Mouse (Mus musculus): Measurements from ENCODE around the gene Kcmf1. TPM values are rescaled to one million over a fixed set of nuclear protein-coding genes. Genes with fewer than 3 reads are reported as not detected.

Gene Kcmf1
- total RNA-seq (2014; rRNA removed) (80.5 and 87.7 TPM in 2 replicates), polyA plus RNA-seq (2015; fragmentation: Nextera tagmentation; extraction: Ambion mirVana) (46.4 and 50.1 TPM in 2 replicates)

- no peaks in the 10 kb centered on the region for H3K9me3 ChIP-seq (ENCODE audit: low read length)
- peak within 1 kb of the TSS; percentile 62 for H3K4me2 ChIP-seq (ENCODE audit: low read depth)
- DNase-seq (peak; percentile 56), ATAC-seq (peak; percentile 75)
- no peaks in the 10 kb centered on the region for H3K27me3 ChIP-seq (ENCODE audit: insufficient read depth, low read length)
- no peaks in the 10 kb centered on the region for H3K36me3 ChIP-seq (ENCODE audit: insufficient read depth)
- peak within 1 kb of the TSS; percentile 97 for H3K9ac ChIP-seq
- H3K4me3 ChIP-seq (ENCODE audit: low read depth, low read length): peak within 1 kb of the TSS; percentile 92
- WGBS: 1% methylated on average over 67 of the region's 113 CpGs
- TF ChIP-seq CTCF (IDR thresholded peaks at IDR 0.05; ENCODE audit: low read depth): no peak
- peaks cover 9% of the 10 kb centered on the region; the same call in 1 of the 2 replicates for H3K4me1 ChIP-seq (ENCODE audit: insufficient read depth)
- peak within 1 kb of the TSS; percentile 97 for H3K27ac ChIP-seq (ENCODE audit: low read depth, low read length)
Measured at GRCm38 (mm10) chr6:72899781-72900681, at the start of gene Kcmf1. Gene Kcmf1 (minus strand): TSS chr6:72899979.

- WGBS: 70% methylated on average over 9 of the region's 9 CpGs
- Histone ChIP-seq H3K27ac (ENCODE audit: low read depth, low read length) (no peak overlapping the region), H3K9ac (no peak overlapping the region), H3K4me3 (ENCODE audit: low read depth, low read length) (no peak overlapping the region), H3K4me1 (ENCODE audit: insufficient read depth) (no peaks in the 10 kb centered on the region), H3K36me3 (ENCODE audit: insufficient read depth) (no peaks in the 10 kb centered on the region), H3K9me3 (ENCODE audit: low read length) (0 out of 2 replicates have a peak, but pooled peaks cover 7% of the 10 kb centered on the region), H3K27me3 (ENCODE audit: insufficient read depth, low read length) (no peaks in the 10 kb centered on the region), H3K4me2 (ENCODE audit: low read depth) (no peak overlapping the region)
- DNase-seq (peak; percentile 70), ATAC-seq (peak; percentile 57)
- TF ChIP-seq CTCF (IDR thresholded peaks at IDR 0.05; ENCODE audit: low read depth): no peak
Measured at GRCm38 (mm10) chr6:72949161-72949756, 49.5 kb upstream of the Kcmf1 start.

- 88% methylated on average over 3 of the region's 3 CpGs for WGBS
- no peak overlapping the region for H3K9ac ChIP-seq
- H3K36me3 ChIP-seq (ENCODE audit: insufficient read depth): no peaks in the 10 kb centered on the region
- TF ChIP-seq CTCF (IDR thresholded peaks at IDR 0.05; ENCODE audit: low read depth): no peak
- 0 out of 2 replicates have a peak, but pooled peaks cover 7% of the 10 kb centered on the region for H3K9me3 ChIP-seq (ENCODE audit: low read length)
- H3K27me3 ChIP-seq (ENCODE audit: insufficient read depth, low read length): no peaks in the 10 kb centered on the region
- H3K4me1 ChIP-seq (ENCODE audit: insufficient read depth): no peaks in the 10 kb centered on the region
- no peak overlapping the region for H3K4me2 ChIP-seq (ENCODE audit: low read depth)
- DNase-seq (no peak), ATAC-seq (no peak)
- no peak overlapping the region for H3K27ac ChIP-seq (ENCODE audit: low read depth, low read length)
- no peak overlapping the region for H3K4me3 ChIP-seq (ENCODE audit: low read depth, low read length)
Measured at GRCm38 (mm10) chr6:72948392-72948791, 48.6 kb upstream of the Kcmf1 start.

GRCm38 (mm10) chr6:72947960-72948359 lies 48.2 kb upstream of the Kcmf1 start:
- 28% methylated on average over 6 of the region's 6 CpGs for WGBS
- Histone ChIP-seq H3K4me2 (ENCODE audit: low read depth) (no peak overlapping the region), H3K9ac (no peak overlapping the region), H3K27ac (ENCODE audit: low read depth, low read length) (no peak overlapping the region), H3K4me1 (ENCODE audit: insufficient read depth) (no peaks in the 10 kb centered on the region), H3K4me3 (ENCODE audit: low read depth, low read length) (no peak overlapping the region), H3K36me3 (ENCODE audit: insufficient read depth) (no peaks in the 10 kb centered on the region), H3K27me3 (ENCODE audit: insufficient read depth, low read length) (no peaks in the 10 kb centered on the region), H3K9me3 (ENCODE audit: low read length) (0 out of 2 replicates have a peak, but pooled peaks cover 7% of the 10 kb centered on the region)
- no peak for TF ChIP-seq CTCF (IDR thresholded peaks at IDR 0.05; ENCODE audit: low read depth)
- DNase-seq: no peak
- no peak for ATAC-seq

- H3K4me1 ChIP-seq (ENCODE audit: insufficient read depth): no peaks in the 10 kb centered on the region
- no peaks in the 10 kb centered on the region for H3K27me3 ChIP-seq (ENCODE audit: insufficient read depth, low read length)
- no peak overlapping the region for H3K9ac ChIP-seq
- no peak overlapping the region for H3K4me3 ChIP-seq (ENCODE audit: low read depth, low read length)
- no peak overlapping the region for H3K27ac ChIP-seq (ENCODE audit: low read depth, low read length)
- TF ChIP-seq CTCF (IDR thresholded peaks at IDR 0.05; ENCODE audit: low read depth): peak; percentile 92
- H3K4me2 ChIP-seq (ENCODE audit: low read depth): no peak overlapping the region
- WGBS: 8% methylated on average over 3 of the region's 3 CpGs
- no peaks in the 10 kb centered on the region for H3K9me3 ChIP-seq (ENCODE audit: low read length)
- DNase-seq (peak; percentile 82), ATAC-seq (peak; percentile 63; the same call in 1 of the 2 replicates)
- H3K36me3 ChIP-seq (ENCODE audit: insufficient read depth): no peaks in the 10 kb centered on the region
Measured at GRCm38 (mm10) chr6:72940493-72940892, 40.7 kb upstream of the Kcmf1 start.

- H3K27me3 ChIP-seq (ENCODE audit: insufficient read depth, low read length): no peaks in the 10 kb centered on the region
- no peak for DNase-seq
- no peak for ATAC-seq
- TF ChIP-seq CTCF (IDR thresholded peaks at IDR 0.05; ENCODE audit: low read depth): no peak
- H3K4me3 ChIP-seq (ENCODE audit: low read depth, low read length): no peak overlapping the region
- WGBS: 86% methylated on average over 5 of the region's 5 CpGs
- H3K9me3 ChIP-seq (ENCODE audit: low read length): no peaks in the 10 kb centered on the region
- H3K4me1 ChIP-seq (ENCODE audit: insufficient read depth): no peaks in the 10 kb centered on the region
- no peak overlapping the region for H3K4me2 ChIP-seq (ENCODE audit: low read depth)
- H3K36me3 ChIP-seq (ENCODE audit: insufficient read depth): no peaks in the 10 kb centered on the region
- no peak overlapping the region for H3K9ac ChIP-seq
- H3K27ac ChIP-seq (ENCODE audit: low read depth, low read length): no peak overlapping the region
Measured at GRCm38 (mm10) chr6:72937859-72938258, 38.1 kb upstream of the Kcmf1 start.

GRCm38 (mm10) chr6:72937430-72937829 lies 37.7 kb upstream of the Kcmf1 start:
- H3K27me3 ChIP-seq (ENCODE audit: insufficient read depth, low read length): no peaks in the 10 kb centered on the region
- no peak for DNase-seq
- H3K4me2 ChIP-seq (ENCODE audit: low read depth): no peak overlapping the region
- H3K4me1 ChIP-seq (ENCODE audit: insufficient read depth): no peaks in the 10 kb centered on the region
- H3K9ac ChIP-seq: no peak overlapping the region
- no peak for ATAC-seq
- no peak overlapping the region for H3K4me3 ChIP-seq (ENCODE audit: low read depth, low read length)
- no peaks in the 10 kb centered on the region for H3K36me3 ChIP-seq (ENCODE audit: insufficient read depth)
- TF ChIP-seq CTCF (IDR thresholded peaks at IDR 0.05; ENCODE audit: low read depth): no peak
- no peak overlapping the region for H3K27ac ChIP-seq (ENCODE audit: low read depth, low read length)
- H3K9me3 ChIP-seq (ENCODE audit: low read length): no peaks in the 10 kb centered on the region
- WGBS: 86% methylated on average over 3 of the region's 3 CpGs

All from forebrain, postnatal 0 days (tissue).